Mouse (Mus musculus) liver, embryonic 13.5 days (tissue): ENCODE results near the gene Fmo2. TPM values are rescaled to one million over a fixed set of nuclear protein-coding genes. Genes with fewer than 3 reads are reported as not detected.

ENCODE experiments used
- ATAC-seq: fragments of 200-750 bp; cut with Nextera tagmentation; 2 replicates; pipeline ENCODE4 v1.8.0; 2017; ENCODE audit warnings: low read depth, mild to moderate bottlenecking, moderate number of reproducible peaks, moderate library complexity
- DNase-seq: peaks from one replicate; pipeline ENCODE4 v3.0.0; 2022
- H3K27ac ChIP-seq: fragments of 300-500 bp; sonication (generic); 2 replicates; pipeline ENCODE4 v1.5.1; 2015; ENCODE audit warnings: moderate library complexity, mild to moderate bottlenecking, inconsistent platforms
- H3K27me3 ChIP-seq: fragments of 300-500 bp; sonication (generic); 2 replicates; pipeline ENCODE4 v1.6.1; 2015; ENCODE audit warnings: mild to moderate bottlenecking, inconsistent platforms
- H3K36me3 ChIP-seq: fragments of 300-500 bp; sonication (generic); 2 replicates; pipeline ENCODE4 v1.6.1; 2015; ENCODE audit warnings: mild to moderate bottlenecking, inconsistent platforms
- H3K4me1 ChIP-seq: fragments of 300-500 bp; sonication (generic); replicated peaks from 2 replicates; pipeline ENCODE4 v1.6.1; 2015; ENCODE audit warnings: inconsistent platforms
- H3K4me2 ChIP-seq: fragments of 300-500 bp; sonication (generic); 2 replicates; pipeline ENCODE4 v1.6.1; 2015; ENCODE audit warnings: inconsistent platforms, mild to moderate bottlenecking, moderate library complexity
- H3K4me3 ChIP-seq: fragments of 300-500 bp; sonication (generic); replicated peaks from 2 replicates; pipeline ENCODE4 v1.5.1; 2015; ENCODE audit warnings: mild to moderate bottlenecking, inconsistent platforms
- H3K9ac ChIP-seq: fragments of 300-500 bp; sonication (generic); 2 replicates; pipeline ENCODE4 v1.6.1; 2015; ENCODE audit warnings: mild to moderate bottlenecking, inconsistent platforms
- H3K9me3 ChIP-seq: fragments of 300-500 bp; sonication (generic); replicated peaks from 2 replicates; pipeline ENCODE4 v1.6.1; 2016; ENCODE audit warnings: inconsistent platforms
- WGBS: fragments of 180-500 bp; shearing (Covaris S2); methylation state at CpG from one replicate; pipeline ENCODE4 v1.1.7; 2015; ENCODE audit not compliant: insufficient replicate concordance; 5-methylcytosine and 5-hydroxymethylcytosine counted together
- polyA plus RNA-seq: library from polyadenylated mRNA; unstranded; fragments of >200 nt; fragmentation: Nextera tagmentation; extraction: Ambion mirVana; gene quantifications from 2 replicates; pipeline ENCODE4 v1.2.1, GENCODE M21; 2015

Gene Fmo2
- polyA plus RNA-seq, 1 experiment from 2014 or later = 0.29 TPM

DNA sequence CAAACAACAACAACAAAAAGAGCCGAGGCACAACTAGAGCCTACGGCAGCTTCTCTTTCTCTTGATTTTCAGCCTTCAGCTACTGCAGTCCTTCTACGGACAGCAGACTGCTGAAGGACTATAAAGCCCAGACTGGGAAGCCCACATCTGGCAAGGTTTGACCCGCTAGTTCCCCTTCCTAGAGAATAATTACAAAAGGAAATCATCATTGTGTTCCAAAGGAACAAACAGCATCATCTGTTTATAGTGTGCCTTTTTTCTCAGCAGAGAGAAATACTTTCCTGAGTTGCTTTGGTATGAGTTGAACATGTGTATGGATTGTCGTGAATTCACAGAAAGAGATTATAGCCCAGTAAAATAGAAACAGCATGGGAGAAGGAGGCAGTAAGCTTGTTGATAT, 64.2 kb downstream of the Fmo2 start:
- H3K27me3 ChIP-seq = no peaks in the 10 kb centered on the region
- no peaks in the 10 kb centered on the region for H3K36me3 ChIP-seq
- H3K27ac ChIP-seq = no peak overlapping the region
- 63% methylated on average over 5 of the region's 5 CpGs for WGBS
- H3K9ac ChIP-seq = no peak overlapping the region
- no peak overlapping the region for H3K4me2 ChIP-seq
- DNase-seq (no peak), ATAC-seq (no peak)
- H3K4me1 ChIP-seq = no peaks in the 10 kb centered on the region
- H3K9me3 ChIP-seq = no peaks in the 10 kb centered on the region
- no peak overlapping the region for H3K4me3 ChIP-seq

- ATAC-seq (no peak), DNase-seq (no peak)
- WGBS = 51% methylated on average over 5 of the region's 5 CpGs
- Histone ChIP-seq H3K27me3 (no peaks in the 10 kb centered on the region), H3K27ac (no peak overlapping the region), H3K9ac (no peak overlapping the region), H3K9me3 (no peaks in the 10 kb centered on the region), H3K4me1 (no peaks in the 10 kb centered on the region), H3K4me3 (no peak overlapping the region), H3K36me3 (no peaks in the 10 kb centered on the region), H3K4me2 (no peak overlapping the region)
Measured at GRCm38 (mm10) chr1:162832574-162832953, 66.0 kb downstream of the Fmo2 start.

- Histone ChIP-seq H3K9ac (no peak overlapping the region), H3K9me3 (no peaks in the 10 kb centered on the region), H3K4me3 (no peak overlapping the region), H3K4me1 (no peaks in the 10 kb centered on the region), H3K4me2 (no peak overlapping the region), H3K36me3 (no peaks in the 10 kb centered on the region), H3K27ac (no peak overlapping the region), H3K27me3 (no peaks in the 10 kb centered on the region)
- 37% methylated on average over 5 of the region's 5 CpGs for WGBS
- DNase-seq (no peak), ATAC-seq (no peak)
Measured at GRCm38 (mm10) chr1:162831838-162832573, 66.5 kb downstream of the Fmo2 start.

Other genes with a start within 250 kb of the Fmo2 start
- not detected in 2 replicates for gene Myocos, start 240.5 kb downstream of the Fmo2 start, polyA plus RNA-seq
- 52.3 and 54.8 TPM in 2 replicates for gene Prrc2c, start 158.2 kb downstream of the Fmo2 start, polyA plus RNA-seq
- 1.6 TPM in 2 replicates for gene Fmo4, start 84.8 kb downstream of the Fmo2 start, polyA plus RNA-seq
- gene Fmo1, start 32.1 kb downstream of the Fmo2 start, polyA plus RNA-seq = 7.4 and 7.8 TPM in 2 replicates
- not detected in 2 replicates for gene Fmo6, start 38.8 kb upstream of the Fmo2 start, polyA plus RNA-seq
- gene Fmo3, start 85.8 kb upstream of the Fmo2 start, polyA plus RNA-seq = not detected in 2 replicates
- not detected in 2 replicates for gene Mroh9, start 186.9 kb upstream of the Fmo2 start, polyA plus RNA-seq